20 mouse cellular contexts compared by ENCODE assay signal in genomic region chr2:122486674-122487073, GRCm38 (mm10). TPM values are rescaled to one million over a fixed set of nuclear protein-coding genes. Genes with fewer than 3 reads are reported as not detected.
"Had no signal": no experiment of that assay in that cellular context is flagged by ENCODE, and none has a peak within 500 bp of the region (broad histone marks: within the 10 kb centered on the region; RNA-seq: fewer than 3 reads in every experiment).

No protein-coding gene starts in this region.

- H3K4me3 ChIP-seq: neural tube, embryonic 12.5 days; neural tube, embryonic 13.5 days; neural tube, embryonic 15.5 days; stomach, embryonic 15.5 days had no signal

- H3K27me3 ChIP-seq: neural tube, embryonic 12.5 days; neural tube, embryonic 13.5 days; neural tube, embryonic 15.5 days; stomach, embryonic 15.5 days had no signal

- H3K9me3 ChIP-seq: neural tube, embryonic 12.5 days; neural tube, embryonic 13.5 days; neural tube, embryonic 15.5 days; stomach, embryonic 15.5 days had no signal

- H3K36me3 ChIP-seq: neural tube, embryonic 12.5 days; neural tube, embryonic 13.5 days; neural tube, embryonic 15.5 days; stomach, embryonic 15.5 days had no signal

- H3K9ac ChIP-seq: neural tube, embryonic 12.5 days; neural tube, embryonic 13.5 days; neural tube, embryonic 15.5 days; stomach, embryonic 15.5 days had no signal

- H3K27ac ChIP-seq: neural tube, embryonic 12.5 days; neural tube, embryonic 13.5 days; neural tube, embryonic 15.5 days; stomach, embryonic 15.5 days; stomach, postnatal 0 days had no signal

- H3K4me1 ChIP-seq: neural tube, embryonic 12.5 days; neural tube, embryonic 13.5 days; neural tube, embryonic 15.5 days; stomach, embryonic 15.5 days had no signal

- DNase-seq: retina, postnatal 1 day; right cerebral cortex, adult 18-20 months; right cerebral cortex, postnatal 14 days; right cerebral cortex, postnatal 25 days; right cerebral cortex, postnatal 4 days; spleen, adult 18-20 months; thymus, adult 18-20 months; thymus, adult 2 months; thymus, postnatal 14 days; thymus, postnatal 36 days; thymus, postnatal 4 days had no signal

- H3K4me2 ChIP-seq: neural tube, embryonic 12.5 days; neural tube, embryonic 13.5 days; neural tube, embryonic 15.5 days; stomach, embryonic 15.5 days had no signal

RNA-seq across cellular contexts. Expression of gene Gm14085, which starts 1.9 kb away (rescaled TPM):
- polyA plus RNA-seq: neural tube, embryonic 11.5 days; neural tube, embryonic 12.5 days; neural tube, embryonic 13.5 days; neural tube, embryonic 14.5 days; neural tube, embryonic 15.5 days; stomach, embryonic 14.5 days; stomach, postnatal 0 days; urinary bladder, adult 2 months had no signal
